Mouse (Mus musculus) spleen, adult 2 months (tissue): ENCODE measurements around the gene Plce1.

Source experiments
- CTCF ChIP-seq: fragments of 200-500 bp; IDR thresholded peaks from 2 replicates; pipeline ENCODE4 v1.5.1; 2011; ENCODE audit warnings: mild to moderate bottlenecking, inconsistent platforms; ENCODE audit not compliant: insufficient read depth, insufficient read length, insufficient replicate concordance; ENCODE audit errors: extremely low read depth
- POLR2A ChIP-seq: fragments of 200-500 bp; IDR thresholded peaks from 2 replicates; pipeline ENCODE4 v1.6.1; 2011; ENCODE audit warnings: low read depth, low read length, inconsistent platforms

- TF ChIP-seq CTCF (no peak), POLR2A (no peak)
Observed at GRCm38 (mm10) chr19:38470257-38470893, 10.5 kb upstream of the Plce1 start.
